Mouse (Mus musculus): ENCODE data around the gene Gm17018. TPM values are rescaled to one million over a fixed set of nuclear protein-coding genes. Genes with fewer than 3 reads are reported as not detected.

The Gm17018 gene
- polyA plus RNA-seq, 1 experiment from 2014 or later = 34.7 TPM

DNA sequence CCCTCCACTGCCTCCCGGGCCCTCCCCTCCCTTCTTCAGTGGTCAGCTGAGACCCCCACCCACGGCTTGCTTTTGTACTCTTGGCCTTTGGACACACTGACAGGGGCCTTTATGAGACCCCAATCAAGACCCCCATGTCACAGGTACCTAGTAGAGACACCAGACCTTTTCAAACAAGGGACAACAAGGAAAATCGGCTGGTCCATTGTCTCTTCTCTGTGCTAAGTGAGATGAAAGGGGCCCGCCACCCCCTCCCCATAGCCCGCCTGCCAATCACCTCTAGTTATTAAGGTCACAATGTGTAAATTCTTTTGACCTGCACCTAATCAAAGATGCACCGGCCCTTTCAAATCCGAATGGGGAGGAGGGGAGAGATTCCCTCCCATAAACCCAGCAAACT lies 56.3 kb downstream of the Gm17018 start:
- 59% methylated on average over 7 of the region's 7 CpGs for WGBS
- Histone ChIP-seq H3K36me3 (ENCODE audit: control insufficient read depth, insufficient read depth, low read length) (no peaks in the 10 kb centered on the region), H3K9me3 (ENCODE audit: control insufficient read depth, low read length) (no peaks in the 10 kb centered on the region), H3K9ac (ENCODE audit: low read depth, low read length) (no peak overlapping the region), H3K27ac (ENCODE audit: low read depth, low read length) (no peak overlapping the region), H3K4me1 (replicated peaks; ENCODE audit: control insufficient read depth, insufficient read depth, low read length) (no peaks in the 10 kb centered on the region; the same call in 1 of the 2 replicates), H3K27me3 (replicated peaks; ENCODE audit: control insufficient read depth, insufficient read depth, low read length) (no peaks in the 10 kb centered on the region), H3K4me3 (ENCODE audit: low read depth, low read length) (no peak overlapping the region), H3K4me2 (no peak overlapping the region)
- DNase-seq (ENCODE audit: low spot score) (no peak), ATAC-seq (replicated peaks; ENCODE audit: low FRiP score) (no peak)

DNA sequence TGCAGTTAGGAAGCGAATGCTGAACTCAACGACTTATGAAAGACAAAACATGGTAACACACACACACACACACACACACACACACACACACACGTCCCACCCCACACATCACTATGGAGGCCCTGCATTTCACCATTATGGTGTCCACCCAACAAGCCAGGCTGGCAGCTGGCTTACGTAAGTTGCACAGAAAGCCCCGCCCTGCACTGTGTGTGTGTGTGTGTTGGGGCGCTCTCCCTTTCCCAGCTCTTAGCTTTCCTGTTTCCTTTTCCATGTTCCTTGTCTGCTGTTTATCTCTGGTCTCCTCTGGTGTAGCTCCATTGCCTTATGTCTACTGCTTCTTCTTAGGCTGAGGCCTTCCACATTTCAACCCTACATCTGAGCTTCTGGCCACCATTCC lies 57.8 kb downstream of the Gm17018 start:
- Histone ChIP-seq H3K36me3 (ENCODE audit: control insufficient read depth, insufficient read depth, low read length) (no peaks in the 10 kb centered on the region), H3K27ac (ENCODE audit: low read depth, low read length) (no peak overlapping the region), H3K4me1 (replicated peaks; ENCODE audit: control insufficient read depth, insufficient read depth, low read length) (no peaks in the 10 kb centered on the region; the same call in 1 of the 2 replicates), H3K4me3 (ENCODE audit: low read depth, low read length) (no peak overlapping the region), H3K4me2 (no peak overlapping the region), H3K27me3 (replicated peaks; ENCODE audit: control insufficient read depth, insufficient read depth, low read length) (no peaks in the 10 kb centered on the region), H3K9me3 (ENCODE audit: control insufficient read depth, low read length) (no peaks in the 10 kb centered on the region), H3K9ac (ENCODE audit: low read depth, low read length) (no peak overlapping the region)
- no peak for ATAC-seq (replicated peaks; ENCODE audit: low FRiP score)
- 84% methylated on average over 6 of the region's 6 CpGs for WGBS
- no peak for DNase-seq (ENCODE audit: low spot score)

DNA sequence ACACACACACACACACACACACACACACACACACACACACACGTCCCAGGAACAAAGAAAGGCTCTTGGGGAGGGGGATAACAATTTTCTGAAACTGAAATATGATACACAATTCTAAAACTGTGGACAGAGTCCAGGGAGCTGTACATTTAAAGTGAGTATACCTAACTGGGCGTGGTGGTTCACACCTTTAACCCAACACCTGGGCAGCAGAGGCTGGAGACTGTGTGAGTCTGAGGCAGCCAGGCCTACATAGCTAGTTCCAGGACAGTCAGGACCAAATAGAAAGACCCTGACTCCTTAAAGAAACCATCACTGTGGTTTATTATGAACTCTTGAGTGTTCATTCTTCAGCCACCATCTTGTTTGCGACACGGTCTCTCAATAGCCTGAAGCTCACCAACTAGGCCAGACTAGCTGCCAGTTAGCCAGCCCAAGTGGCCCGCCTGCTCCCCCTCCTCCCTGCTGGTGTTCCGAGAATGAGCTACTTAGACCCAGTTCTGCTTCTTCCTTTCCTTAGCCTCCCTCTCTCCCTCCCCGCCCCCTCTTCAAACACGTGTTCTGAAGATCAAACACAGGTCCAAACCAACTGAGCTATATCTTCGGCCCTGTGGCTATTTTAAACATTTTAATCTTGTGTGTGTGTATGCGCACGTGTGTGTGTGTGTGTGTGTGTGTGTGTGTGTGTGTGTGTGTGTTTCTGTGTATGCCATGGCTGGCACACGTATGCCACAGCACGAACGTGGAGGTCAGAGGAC lies 59.5 kb downstream of the Gm17018 start:
- no peak overlapping the region for H3K9ac ChIP-seq (ENCODE audit: low read depth, low read length)
- H3K4me1 ChIP-seq (replicated peaks; ENCODE audit: control insufficient read depth, insufficient read depth, low read length) = no peaks in the 10 kb centered on the region; the same call in 1 of the 2 replicates
- H3K4me2 ChIP-seq = no peak overlapping the region
- WGBS = 81% methylated on average over 14 of the region's 14 CpGs
- H3K4me3 ChIP-seq (ENCODE audit: low read depth, low read length) = no peak overlapping the region
- H3K27me3 ChIP-seq (replicated peaks; ENCODE audit: control insufficient read depth, insufficient read depth, low read length) = no peaks in the 10 kb centered on the region
- no peaks in the 10 kb centered on the region for H3K36me3 ChIP-seq (ENCODE audit: control insufficient read depth, insufficient read depth, low read length)
- H3K9me3 ChIP-seq (ENCODE audit: control insufficient read depth, low read length) = no peaks in the 10 kb centered on the region
- DNase-seq (ENCODE audit: low spot score) = no peak
- H3K27ac ChIP-seq (ENCODE audit: low read depth, low read length) = no peak overlapping the region
- no peak for ATAC-seq (replicated peaks; ENCODE audit: low FRiP score)

DNA sequence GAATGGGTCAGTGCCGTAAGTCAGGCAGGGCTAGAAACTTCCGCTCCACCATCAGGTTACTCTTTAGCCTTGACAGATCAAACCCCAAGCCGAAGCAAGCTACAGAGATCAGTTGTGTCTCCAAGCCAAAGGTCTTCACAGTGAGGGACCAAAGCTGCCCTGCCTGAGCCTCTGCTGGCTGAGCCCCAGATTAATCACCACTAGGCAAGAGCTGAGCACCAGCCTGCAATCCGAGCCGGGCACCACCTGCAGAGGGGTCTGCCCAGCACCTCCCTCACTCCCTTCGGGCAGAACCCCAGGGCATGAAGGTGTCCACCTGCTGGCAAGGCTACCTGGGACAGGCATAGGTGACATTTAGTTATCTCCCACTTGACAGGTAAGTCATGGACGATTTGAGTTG lies 60.6 kb downstream of the Gm17018 start:
- Histone ChIP-seq H3K4me2 (no peak overlapping the region), H3K4me1 (replicated peaks; ENCODE audit: control insufficient read depth, insufficient read depth, low read length) (no peaks in the 10 kb centered on the region; the same call in 1 of the 2 replicates), H3K27me3 (replicated peaks; ENCODE audit: control insufficient read depth, insufficient read depth, low read length) (no peaks in the 10 kb centered on the region), H3K36me3 (ENCODE audit: control insufficient read depth, insufficient read depth, low read length) (no peaks in the 10 kb centered on the region), H3K9ac (ENCODE audit: low read depth, low read length) (no peak overlapping the region), H3K9me3 (ENCODE audit: control insufficient read depth, low read length) (no peaks in the 10 kb centered on the region), H3K27ac (ENCODE audit: low read depth, low read length) (no peak overlapping the region), H3K4me3 (ENCODE audit: low read depth, low read length) (no peak overlapping the region)
- DNase-seq (ENCODE audit: low spot score) (no peak), ATAC-seq (replicated peaks; ENCODE audit: low FRiP score) (no peak)
- WGBS = 71% methylated on average over 7 of the region's 7 CpGs

DNA sequence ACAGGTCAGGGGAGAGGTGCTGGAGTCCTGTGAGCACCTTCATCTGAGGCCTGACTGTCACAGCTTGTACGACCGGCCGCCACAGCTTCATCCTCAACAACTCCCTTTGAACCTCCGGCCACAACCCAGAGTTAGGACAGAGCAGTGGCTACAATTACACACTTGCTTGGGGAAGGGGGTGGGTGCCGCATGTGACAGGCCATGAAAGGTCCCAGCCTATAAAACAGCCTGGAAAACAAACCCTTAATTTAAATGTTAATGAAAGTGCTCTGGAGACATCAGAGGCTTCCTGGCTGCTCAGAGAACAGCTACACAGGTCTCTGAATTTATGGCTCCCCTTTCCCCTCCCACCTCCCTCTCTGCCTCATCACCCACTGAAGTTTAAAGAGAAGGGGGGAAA lies 61.7 kb downstream of the Gm17018 start:
- 58% methylated on average over 5 of the region's 5 CpGs for WGBS
- ATAC-seq (replicated peaks; ENCODE audit: low FRiP score) = no peak
- DNase-seq (ENCODE audit: low spot score) = no peak
- Histone ChIP-seq H3K4me3 (ENCODE audit: low read depth, low read length) (no peak overlapping the region), H3K36me3 (ENCODE audit: control insufficient read depth, insufficient read depth, low read length) (no peaks in the 10 kb centered on the region), H3K27ac (ENCODE audit: low read depth, low read length) (no peak overlapping the region), H3K9ac (ENCODE audit: low read depth, low read length) (no peak overlapping the region), H3K4me2 (no peak overlapping the region), H3K9me3 (ENCODE audit: control insufficient read depth, low read length) (no peaks in the 10 kb centered on the region), H3K27me3 (replicated peaks; ENCODE audit: control insufficient read depth, insufficient read depth, low read length) (no peaks in the 10 kb centered on the region), H3K4me1 (replicated peaks; ENCODE audit: control insufficient read depth, insufficient read depth, low read length) (peaks cover 5% of the 10 kb centered on the region; the same call in 1 of the 2 replicates)

DNA sequence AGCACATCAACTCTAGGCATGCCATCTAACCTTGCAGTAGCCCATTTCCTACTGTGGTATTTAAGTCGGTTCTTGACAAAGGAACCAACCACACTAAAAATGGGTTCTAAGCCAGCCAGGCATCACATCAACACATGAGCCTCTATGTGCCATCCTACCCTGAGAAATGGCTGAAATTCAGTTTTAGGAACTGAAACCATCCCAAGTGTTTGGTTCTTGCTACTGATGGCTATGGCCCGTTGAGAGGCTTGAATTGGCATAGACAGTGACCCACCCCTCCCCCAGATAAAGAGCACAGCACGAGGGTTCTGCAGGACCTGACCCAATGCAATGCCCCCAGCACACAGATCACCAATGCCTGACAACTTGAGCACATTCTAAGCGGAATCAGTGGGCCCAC lies 63.3 kb downstream of the Gm17018 start:
- Histone ChIP-seq H3K36me3 (ENCODE audit: control insufficient read depth, insufficient read depth, low read length) (no peaks in the 10 kb centered on the region), H3K27ac (ENCODE audit: low read depth, low read length) (no peak overlapping the region), H3K27me3 (replicated peaks; ENCODE audit: control insufficient read depth, insufficient read depth, low read length) (no peaks in the 10 kb centered on the region), H3K4me3 (ENCODE audit: low read depth, low read length) (no peak overlapping the region), H3K4me1 (replicated peaks; ENCODE audit: control insufficient read depth, insufficient read depth, low read length) (peaks cover 7% of the 10 kb centered on the region; the same call in 1 of the 2 replicates), H3K4me2 (no peak overlapping the region), H3K9ac (ENCODE audit: low read depth, low read length) (no peak overlapping the region), H3K9me3 (ENCODE audit: control insufficient read depth, low read length) (no peaks in the 10 kb centered on the region)
- ATAC-seq (replicated peaks; ENCODE audit: low FRiP score) (no peak), DNase-seq (ENCODE audit: low spot score) (no peak)
- 73% methylated on average over 4 of the region's 4 CpGs for WGBS

DNA sequence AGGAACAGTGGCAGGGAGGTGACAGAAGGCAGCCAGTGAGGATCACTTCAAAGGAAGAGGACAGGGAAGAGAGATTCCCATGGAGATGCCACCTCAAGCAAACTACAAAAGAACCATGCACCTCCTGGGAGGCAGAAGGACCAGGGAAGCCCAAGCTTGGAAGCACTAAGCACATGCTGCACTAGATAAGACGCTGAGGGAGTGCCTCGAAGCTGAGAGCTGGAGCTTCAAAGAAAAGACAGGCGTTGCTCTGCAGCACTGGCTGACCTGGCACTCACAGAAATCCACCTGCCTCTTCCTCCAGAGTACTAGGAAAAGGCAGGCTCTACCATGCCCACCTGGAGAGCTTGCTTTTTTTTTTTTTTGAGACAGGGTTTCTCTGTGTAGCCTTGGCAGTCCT lies 66.6 kb downstream of the Gm17018 start:
- Histone ChIP-seq H3K9me3 (ENCODE audit: control insufficient read depth, low read length) (no peaks in the 10 kb centered on the region), H3K27ac (ENCODE audit: low read depth, low read length) (no peak overlapping the region), H3K4me2 (no peak overlapping the region), H3K27me3 (replicated peaks; ENCODE audit: control insufficient read depth, insufficient read depth, low read length) (no peaks in the 10 kb centered on the region), H3K36me3 (ENCODE audit: control insufficient read depth, insufficient read depth, low read length) (no peaks in the 10 kb centered on the region), H3K4me1 (replicated peaks; ENCODE audit: control insufficient read depth, insufficient read depth, low read length) (peaks cover 21% of the 10 kb centered on the region), H3K4me3 (ENCODE audit: low read depth, low read length) (no peak overlapping the region), H3K9ac (ENCODE audit: low read depth, low read length) (no peak overlapping the region)
- ATAC-seq (replicated peaks; ENCODE audit: low FRiP score) = peak; percentile 55; the same call in 1 of the 2 replicates
- DNase-seq (ENCODE audit: low spot score) = no peak
- WGBS = 8% methylated on average over 3 of the region's 3 CpGs

DNA sequence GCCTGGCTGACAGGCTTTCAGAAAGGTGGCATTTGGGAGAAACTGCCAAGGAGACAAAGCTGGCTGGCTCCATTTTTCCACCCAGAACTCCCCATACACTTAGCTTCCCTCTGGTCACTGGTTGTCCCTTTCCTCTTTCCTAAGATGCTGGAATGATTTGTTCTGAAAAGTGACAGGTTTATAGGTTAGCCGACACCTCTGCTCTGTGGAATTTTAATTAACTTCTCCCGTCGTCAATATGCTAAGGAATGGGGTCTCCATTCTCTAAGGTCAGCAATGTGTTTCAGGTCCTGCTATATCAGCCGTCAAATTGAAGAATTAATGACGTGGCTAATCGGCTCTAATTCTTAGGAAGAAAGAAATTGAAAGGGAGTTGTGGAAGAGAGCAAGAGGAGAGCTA lies 68.2 kb downstream of the Gm17018 start:
- Histone ChIP-seq H3K27ac (ENCODE audit: low read depth, low read length) (no peak overlapping the region), H3K4me3 (ENCODE audit: low read depth, low read length) (no peak overlapping the region), H3K36me3 (ENCODE audit: control insufficient read depth, insufficient read depth, low read length) (no peaks in the 10 kb centered on the region), H3K4me1 (replicated peaks; ENCODE audit: control insufficient read depth, insufficient read depth, low read length) (peaks cover 23% of the 10 kb centered on the region), H3K9ac (ENCODE audit: low read depth, low read length) (no peak overlapping the region), H3K27me3 (replicated peaks; ENCODE audit: control insufficient read depth, insufficient read depth, low read length) (no peaks in the 10 kb centered on the region), H3K9me3 (ENCODE audit: control insufficient read depth, low read length) (no peaks in the 10 kb centered on the region), H3K4me2 (no peak overlapping the region)
- 60% methylated on average over 6 of the region's 6 CpGs for WGBS
- ATAC-seq (replicated peaks; ENCODE audit: low FRiP score) (no peak), DNase-seq (ENCODE audit: low spot score) (no peak)

DNA sequence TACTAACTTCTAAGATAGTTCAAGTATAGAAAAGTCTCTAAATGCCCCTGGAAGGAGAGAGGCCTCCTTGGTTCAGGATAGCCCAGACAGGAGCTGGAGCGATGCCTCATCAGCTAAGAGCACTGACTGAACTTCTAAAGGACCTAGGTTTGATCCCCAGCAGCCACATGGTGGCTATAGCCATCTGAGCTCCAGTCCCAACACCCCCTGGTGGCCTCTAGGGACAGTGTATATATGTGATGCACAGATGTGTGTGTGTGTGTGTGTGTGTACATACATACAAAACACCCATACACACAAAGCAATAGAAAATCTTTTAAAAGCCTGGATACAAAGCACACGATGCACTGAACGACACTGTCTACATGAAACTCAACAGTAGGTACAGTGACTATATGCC lies 68.8 kb downstream of the Gm17018 start:
- Histone ChIP-seq H3K27ac (ENCODE audit: low read depth, low read length) (no peak overlapping the region), H3K4me1 (replicated peaks; ENCODE audit: control insufficient read depth, insufficient read depth, low read length) (peaks cover 23% of the 10 kb centered on the region), H3K9ac (ENCODE audit: low read depth, low read length) (no peak overlapping the region), H3K9me3 (ENCODE audit: control insufficient read depth, low read length) (no peaks in the 10 kb centered on the region), H3K36me3 (ENCODE audit: control insufficient read depth, insufficient read depth, low read length) (no peaks in the 10 kb centered on the region), H3K4me2 (no peak overlapping the region), H3K27me3 (replicated peaks; ENCODE audit: control insufficient read depth, insufficient read depth, low read length) (no peaks in the 10 kb centered on the region), H3K4me3 (ENCODE audit: low read depth, low read length) (no peak overlapping the region)
- ATAC-seq (replicated peaks; ENCODE audit: low FRiP score) (peak; percentile 47; the same call in 1 of the 2 replicates), DNase-seq (ENCODE audit: low spot score) (no peak)
- WGBS = 85% methylated on average over 3 of the region's 3 CpGs
